Mouse (Mus musculus) lung, postnatal 10 days (tissue): ENCODE results near the gene Slc39a1.
"Not testable (repeated sequence)": the region's sequence is repeated elsewhere in the genome, so short reads cannot be mapped to it uniquely, and the experiment has no call there.

ENCODE experiments used
- DNase-seq: peaks from one replicate; pipeline ENCODE4 v3.0.0; 2021

Slc39a1 gene

DNA sequence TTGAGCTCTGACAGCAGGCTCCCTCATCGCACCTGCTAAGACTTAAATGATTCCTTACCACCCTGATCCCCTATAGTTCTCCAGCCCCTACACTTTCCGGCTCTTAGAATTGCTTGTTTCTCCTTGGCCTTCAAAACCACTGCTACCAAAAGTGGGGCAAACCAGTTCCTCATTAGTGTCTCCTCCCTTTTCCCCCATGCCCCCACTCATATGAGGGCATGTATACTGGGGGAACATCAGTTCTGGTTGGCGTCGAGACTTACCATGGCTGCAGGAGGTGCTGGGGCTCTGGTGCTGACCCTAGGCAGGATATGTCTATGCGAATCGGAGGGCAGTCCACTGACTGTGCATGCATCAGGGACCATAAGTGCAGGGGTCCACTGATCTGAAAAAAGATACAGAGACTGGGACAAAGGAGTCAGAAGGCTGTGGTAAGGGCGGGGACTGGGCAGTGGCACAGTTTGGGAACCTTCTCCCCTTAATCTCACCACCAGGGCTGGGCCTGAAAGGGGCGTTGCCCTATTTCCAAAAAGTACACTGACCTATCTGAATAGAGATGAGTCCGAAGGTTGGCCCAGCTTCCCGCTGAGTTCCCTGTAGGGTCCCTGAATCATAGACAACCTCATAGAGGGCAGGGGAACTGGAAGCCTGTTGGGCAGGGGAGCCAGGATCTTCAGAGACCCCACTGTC, 6.2 kb upstream of the Slc39a1 start:
- no peak for DNase-seq

- DNase-seq = peak; percentile 75
These were observed 4.8 kb upstream of the Slc39a1 start, which contains the start of gene Creb3l4 for GRCm38 (mm10) chr3:90242984-90243775. Gene Creb3l4 (minus strand): TSS chr3:90243512.

GRCm38 (mm10) chr3:90245406-90245805, 2.6 kb upstream of the Slc39a1 start:
- DNase-seq = no peak

DNA sequence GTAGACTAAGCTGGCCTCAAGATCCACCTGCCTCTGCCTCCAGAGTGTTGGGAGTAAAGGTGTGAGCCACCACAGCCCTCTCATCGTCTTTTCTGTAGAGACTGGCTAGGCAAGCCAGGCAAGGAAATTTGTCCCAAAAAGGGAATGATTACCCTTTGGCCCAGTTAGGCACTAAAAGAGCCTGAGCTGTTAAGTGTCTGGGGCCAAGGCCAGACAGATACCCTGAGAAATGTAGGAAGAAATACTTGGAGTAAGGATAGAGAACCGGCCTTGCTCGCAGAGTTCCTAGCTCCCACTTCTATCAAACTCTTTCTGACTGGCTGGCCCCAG, 377 bp upstream of the Slc39a1 start:
- DNase-seq = no peak

DNA sequence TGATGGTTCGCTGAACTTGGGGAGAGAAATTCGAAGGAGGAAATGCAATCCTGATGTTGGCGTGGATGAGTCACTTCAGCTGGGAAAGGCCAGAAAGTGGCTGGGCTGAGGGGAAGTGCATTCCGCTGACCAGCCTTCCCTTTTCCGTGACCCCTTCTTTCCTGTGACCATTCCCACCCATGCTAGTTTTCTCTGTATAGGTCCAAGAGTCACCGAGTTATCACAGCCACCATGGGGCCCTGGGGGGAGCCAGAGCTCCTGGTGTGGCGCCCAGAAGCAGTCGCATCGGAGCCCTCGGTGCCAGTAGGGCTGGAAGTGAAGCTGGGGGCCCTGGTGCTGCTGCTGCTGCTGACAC, 751 bp downstream of the Slc39a1 start:
- peak; percentile 60 for DNase-seq

GRCm38 (mm10) chr3:90250791-90251190, 2.8 kb downstream of the Slc39a1 start:
- no peak for DNase-seq

- DNase-seq = not testable (repeated sequence)
These were observed 3.8 kb downstream of the Slc39a1 start for GRCm38 (mm10) chr3:90251731-90252226.

DNA sequence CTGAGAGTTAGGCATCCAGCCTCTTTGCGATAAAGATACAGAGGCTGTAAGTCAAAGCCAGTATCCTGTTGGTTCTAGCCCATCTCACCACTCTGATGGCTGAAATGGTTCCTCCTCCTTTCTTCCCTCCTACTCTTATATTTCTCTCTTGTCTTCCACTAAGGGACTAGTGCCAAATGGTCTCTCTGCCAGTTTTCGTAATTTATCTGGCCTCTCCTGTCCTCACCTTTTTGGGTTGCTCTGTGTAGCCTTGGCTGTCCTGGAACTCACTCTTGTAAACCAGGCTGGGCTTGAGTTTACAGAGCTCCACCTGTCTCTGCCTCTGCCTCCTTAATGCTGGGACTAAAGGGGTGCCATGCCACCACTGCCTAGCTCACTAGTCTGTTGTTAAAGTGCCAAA, 4.7 kb downstream of the Slc39a1 start:
- not testable (repeated sequence) for DNase-seq

DNA sequence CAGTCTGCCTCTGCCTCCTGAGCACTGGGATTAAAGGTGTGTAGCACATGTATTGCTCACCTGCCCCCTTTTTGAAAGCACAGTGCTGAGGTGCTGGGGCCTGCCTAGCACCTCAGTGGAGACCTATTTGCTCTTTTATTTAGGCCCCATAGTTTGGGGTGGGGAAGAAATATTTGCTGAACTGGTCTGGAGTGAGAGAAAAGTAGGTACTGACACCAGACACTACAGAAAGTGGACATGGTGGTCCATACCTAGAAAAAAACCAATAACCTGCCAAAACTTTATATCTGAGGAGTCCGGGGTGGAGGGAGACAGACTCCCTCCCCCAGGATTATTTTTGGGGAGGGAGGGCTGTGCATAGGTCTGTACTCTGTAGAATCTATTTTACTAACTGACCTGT, 5.2 kb downstream of the Slc39a1 start:
- not testable (repeated sequence) for DNase-seq

- DNase-seq = peak; percentile 98
These were observed 5.9 kb downstream of the Slc39a1 start, which contains the start of gene Crtc2 for GRCm38 (mm10) chr3:90253653-90254418. Gene Crtc2 (plus strand): TSS chr3:90254163.

GRCm38 (mm10) chr3:90254419-90255193, 6.6 kb downstream of the Slc39a1 start:
- DNase-seq = peak; percentile 70

DNA sequence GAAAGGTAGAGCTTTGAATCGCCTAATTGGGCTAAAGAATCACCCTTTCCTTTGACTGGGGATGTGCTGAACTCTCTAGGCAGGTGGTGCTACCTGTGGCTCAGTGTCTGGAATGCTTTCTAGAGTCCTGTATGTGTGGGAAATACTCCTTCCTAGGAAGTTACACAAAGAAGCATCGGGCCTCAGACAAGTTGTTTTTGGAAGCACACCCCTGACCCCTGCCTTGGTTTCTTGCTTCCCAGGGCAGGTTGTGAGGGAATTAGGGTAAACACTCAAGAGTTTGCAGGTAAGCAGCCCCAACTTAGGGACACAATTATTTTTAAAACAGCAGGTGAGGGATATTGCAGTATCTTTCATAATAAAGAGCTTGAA, 7.2 kb downstream of the Slc39a1 start:
- DNase-seq = no peak

DNA sequence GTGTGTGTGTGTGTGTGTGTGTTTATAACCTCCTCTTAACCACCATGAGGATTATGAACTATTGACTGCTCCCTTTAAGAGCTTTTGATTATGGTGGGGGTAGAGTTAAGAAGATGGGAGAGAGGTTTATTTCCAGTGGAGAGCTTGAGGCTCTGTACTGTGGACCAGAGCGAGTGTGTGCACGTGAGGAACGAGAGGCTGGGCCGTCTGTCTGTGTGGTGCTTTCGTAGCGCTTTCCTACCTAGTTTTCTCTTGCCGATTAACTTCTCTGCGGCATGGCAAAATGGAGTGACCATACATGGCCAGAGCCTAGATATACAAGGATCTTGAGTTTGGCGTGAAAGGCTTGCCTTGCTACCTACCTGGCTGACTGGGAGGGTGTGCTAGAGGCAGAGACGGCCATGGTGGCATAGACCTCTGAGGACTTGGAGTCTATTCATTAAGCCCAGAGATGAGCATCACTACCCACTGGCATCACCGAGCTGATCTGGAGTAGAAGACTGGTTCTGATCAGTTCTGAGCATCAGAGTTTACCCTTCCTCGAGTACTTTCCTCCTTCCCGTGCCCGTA, 7.9 kb downstream of the Slc39a1 start:
- DNase-seq = no peak

DNA sequence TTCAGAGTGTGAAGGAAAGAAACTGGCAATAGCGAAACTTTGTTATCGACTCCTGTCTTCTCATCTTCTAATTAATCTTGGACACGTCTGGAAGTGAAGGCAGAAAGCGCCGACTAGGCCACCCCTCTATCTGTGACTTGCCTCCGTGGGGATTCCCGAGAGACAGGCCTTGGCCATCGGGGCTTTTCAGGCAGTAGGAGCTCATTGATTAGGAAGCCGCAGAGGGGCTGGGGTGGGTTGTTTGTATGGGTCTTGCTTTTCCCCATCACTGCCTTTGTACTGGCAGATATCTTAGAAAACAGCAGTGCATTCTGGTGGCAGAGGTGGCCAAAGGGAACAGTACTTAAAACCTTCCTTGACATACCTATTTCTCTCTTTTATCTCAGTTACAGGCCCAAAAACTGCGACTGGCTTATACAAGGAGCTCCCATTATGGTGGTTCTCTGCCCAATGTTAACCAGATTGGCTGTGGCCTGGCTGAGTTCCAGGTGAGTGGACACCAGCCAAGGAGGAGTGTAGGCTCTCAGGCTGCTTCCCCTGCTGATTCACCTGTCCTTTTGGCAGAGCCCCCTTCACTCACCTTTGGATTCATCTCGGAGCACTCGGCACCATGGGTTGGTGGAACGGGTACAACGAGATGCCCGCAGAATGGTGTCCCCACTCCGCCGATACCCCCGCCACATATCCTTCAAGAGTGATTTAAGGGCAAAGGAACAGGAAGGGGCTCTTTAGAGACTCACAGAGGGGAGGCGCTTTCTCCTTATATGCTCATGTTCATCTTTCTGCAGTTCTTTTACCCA, 9.0 kb downstream of the Slc39a1 start:
- DNase-seq = peak; percentile 21

- no peak for DNase-seq
These were observed 10.5 kb downstream of the Slc39a1 start for GRCm38 (mm10) chr3:90258521-90258920.

GRCm38 (mm10) chr3:90263121-90263771, 15.3 kb downstream of the Slc39a1 start:
- DNase-seq = no peak

DNA sequence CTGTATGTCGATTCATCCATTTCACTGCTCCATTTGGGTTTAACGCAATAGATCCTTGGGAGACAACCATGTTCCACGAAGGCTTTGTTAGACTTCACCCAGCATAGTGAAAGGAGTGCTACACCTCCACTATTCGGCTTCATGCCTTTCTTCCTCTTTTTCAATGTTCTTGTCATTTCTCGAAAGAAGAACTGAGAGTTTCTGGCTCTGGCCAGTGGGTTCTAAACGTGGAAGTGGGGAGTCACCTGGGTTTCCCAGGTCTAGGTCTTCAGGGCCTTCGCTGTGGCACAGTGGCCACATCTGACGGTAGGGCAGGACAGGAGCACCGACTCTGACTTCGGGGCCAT, 16.7 kb downstream of the Slc39a1 start:
- DNase-seq = no peak

GRCm38 (mm10) chr3:90265034-90265931, 17.3 kb downstream of the Slc39a1 start, which contains the start of gene Dennd4b:
Gene Dennd4b (plus strand): TSS chr3:90265185.
- DNase-seq = peak; percentile 96

GRCm38 (mm10) chr3:90265932-90266741, 18.2 kb downstream of the Slc39a1 start:
- DNase-seq = no peak
